Mouse (Mus musculus) cerebellum, adult 8-10 months (tissue): ENCODE data around the gene Btbd35f28.
"Not testable (repeated sequence)": the region's sequence is repeated elsewhere in the genome, so short reads cannot be mapped to it uniquely, and the experiment has no call there.

Experiments
- DNase-seq: peaks from one replicate; pipeline ENCODE4 v3.0.0; 2022

The Btbd35f28 gene

DNA sequence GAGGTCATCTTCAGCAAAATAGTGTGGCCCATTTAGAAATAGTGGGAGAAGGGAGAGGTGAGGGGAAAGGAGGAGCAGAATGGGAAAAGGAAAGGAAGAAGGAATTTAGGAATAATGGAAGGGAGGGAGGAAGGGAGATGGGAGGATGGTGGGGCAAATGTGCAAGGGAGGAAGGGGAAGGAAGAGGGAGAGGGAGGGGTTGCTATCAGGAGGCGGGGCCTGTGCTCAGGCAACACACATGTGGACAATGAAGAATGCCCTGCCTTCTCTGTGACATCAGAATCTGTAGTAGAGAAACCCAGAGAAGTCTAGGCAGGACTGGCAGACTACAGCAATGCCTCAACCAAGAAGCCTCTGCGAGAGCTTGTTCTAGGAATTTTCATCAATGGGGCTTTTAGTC, at the start of gene Btbd35f28:
Btbd35f28 (plus strand) TSS at position 301 of the 400 bp plus-strand sequence.
- not testable (repeated sequence) for DNase-seq
